Mouse (Mus musculus): ENCODE measurements around the gene Chchd1.

The Chchd1 gene

DNA sequence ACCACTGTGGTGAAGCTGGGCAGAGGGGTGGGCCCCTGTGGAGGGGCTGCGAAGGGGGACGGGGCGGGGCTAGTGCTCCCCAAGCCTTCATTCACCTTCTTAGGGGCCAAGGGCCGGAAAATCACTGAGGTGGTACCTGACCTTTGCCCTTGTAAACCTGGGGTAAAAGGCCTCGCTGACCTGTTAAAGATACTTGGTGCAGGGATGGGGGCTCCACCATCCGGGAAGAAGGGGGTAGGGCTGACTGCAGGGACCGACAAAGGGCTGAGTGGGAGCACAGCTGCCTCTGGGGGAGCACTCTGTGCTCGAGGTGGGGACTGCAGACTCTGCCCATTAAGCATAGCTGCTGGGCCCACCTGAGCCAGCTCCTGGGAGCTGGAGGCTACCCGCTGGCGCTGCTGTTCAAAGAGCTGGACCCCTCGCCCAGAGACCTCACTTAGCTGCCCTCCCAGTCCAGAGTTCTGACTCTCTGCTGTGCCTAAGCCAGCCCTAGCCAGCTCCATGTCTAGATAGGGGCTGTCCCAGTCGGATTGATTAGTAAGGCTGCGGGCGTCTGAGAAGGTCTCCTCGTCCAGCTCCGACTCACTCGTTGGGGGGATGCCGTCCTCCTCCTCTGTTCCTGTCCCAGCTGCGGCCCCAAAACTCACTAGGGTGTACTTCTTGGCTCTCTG, 41.0 kb upstream of the Chchd1 start:
- Histone ChIP-seq H3K27me3 (ENCODE audit: insufficient read depth, low read length) (peaks cover 44% of the 10 kb centered on the region), H3K36me3 (ENCODE audit: insufficient read depth, low read length) (no peaks in the 10 kb centered on the region), H3K9me3 (ENCODE audit: low read length) (no peaks in the 10 kb centered on the region), H3K4me3 (replicated peaks; ENCODE audit: low read length) (peak overlapping the region; percentile 89), H3K4me1 (replicated peaks; ENCODE audit: low read depth, low read length) (peaks cover 63% of the 10 kb centered on the region)
- TF ChIP-seq POU5F1 (IDR thresholded peaks at IDR 0.05; ENCODE audit: borderline replicate concordance, low read length) (no peak), NANOG (IDR thresholded peaks at IDR 0.05; ENCODE audit: borderline replicate concordance, low read length) (no peak), CTCF (conservative IDR thresholded peaks at IDR 0.05; ENCODE audit: low read length) (no peak)

DNA sequence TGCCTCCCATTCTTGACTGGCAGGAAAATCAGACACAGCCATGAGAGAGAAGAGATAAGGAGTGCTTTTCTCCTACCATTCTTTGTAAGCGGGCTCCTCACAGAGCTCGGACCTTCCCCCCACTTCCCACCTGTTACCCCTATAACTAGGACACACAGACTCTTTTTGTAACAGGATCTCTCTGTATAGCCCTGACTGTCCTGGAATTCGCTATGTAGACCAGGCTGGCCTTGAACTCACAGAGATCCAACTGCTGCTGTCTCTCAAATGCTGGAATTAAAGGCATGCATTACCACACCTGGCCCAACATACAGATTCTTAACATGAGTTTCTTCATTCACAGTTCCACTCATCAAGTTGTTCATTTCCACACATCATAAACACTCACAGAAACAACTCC, 40.1 kb upstream of the Chchd1 start:
- Histone ChIP-seq H3K27me3 (ENCODE audit: insufficient read depth, low read length) (peaks cover 49% of the 10 kb centered on the region), H3K36me3 (ENCODE audit: insufficient read depth, low read length) (no peaks in the 10 kb centered on the region), H3K4me3 (replicated peaks; ENCODE audit: low read length) (peak overlapping the region; percentile 89), H3K9me3 (ENCODE audit: low read length) (no peaks in the 10 kb centered on the region), H3K4me1 (replicated peaks; ENCODE audit: low read depth, low read length) (peaks cover 63% of the 10 kb centered on the region)
- no peak for TF ChIP-seq POU5F1 (IDR thresholded peaks at IDR 0.05; ENCODE audit: borderline replicate concordance, low read length)
- TF ChIP-seq NANOG (IDR thresholded peaks at IDR 0.05; ENCODE audit: borderline replicate concordance, low read length): no peak
- TF ChIP-seq CTCF (conservative IDR thresholded peaks at IDR 0.05; ENCODE audit: low read length): no peak

DNA sequence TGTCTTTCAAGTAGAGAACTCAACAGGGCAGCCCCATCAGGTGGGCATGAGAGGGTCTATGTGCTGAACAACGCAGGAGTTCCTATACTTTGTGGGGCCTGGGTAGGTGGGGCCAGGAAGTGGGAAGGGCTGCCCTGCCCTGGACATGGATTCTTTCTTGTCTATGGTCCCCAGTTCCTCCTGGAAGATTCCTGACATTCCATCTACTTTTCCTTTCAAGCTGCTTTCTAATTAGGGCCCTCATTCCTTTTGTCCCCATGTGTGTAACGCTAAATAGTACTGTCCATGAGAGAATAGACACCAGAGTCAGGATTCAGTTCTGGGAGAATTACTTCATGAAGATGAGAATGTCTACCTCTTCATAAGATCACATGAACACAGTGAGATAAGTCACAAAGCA, 39.2 kb upstream of the Chchd1 start:
- H3K36me3 ChIP-seq (ENCODE audit: insufficient read depth, low read length): no peaks in the 10 kb centered on the region
- no peaks in the 10 kb centered on the region for H3K9me3 ChIP-seq (ENCODE audit: low read length)
- TF ChIP-seq CTCF (conservative IDR thresholded peaks at IDR 0.05; ENCODE audit: low read length): no peak
- H3K4me1 ChIP-seq (replicated peaks; ENCODE audit: low read depth, low read length): peaks cover 56% of the 10 kb centered on the region
- peaks cover 52% of the 10 kb centered on the region for H3K27me3 ChIP-seq (ENCODE audit: insufficient read depth, low read length)
- H3K4me3 ChIP-seq (replicated peaks; ENCODE audit: low read length): no peak overlapping the region

DNA sequence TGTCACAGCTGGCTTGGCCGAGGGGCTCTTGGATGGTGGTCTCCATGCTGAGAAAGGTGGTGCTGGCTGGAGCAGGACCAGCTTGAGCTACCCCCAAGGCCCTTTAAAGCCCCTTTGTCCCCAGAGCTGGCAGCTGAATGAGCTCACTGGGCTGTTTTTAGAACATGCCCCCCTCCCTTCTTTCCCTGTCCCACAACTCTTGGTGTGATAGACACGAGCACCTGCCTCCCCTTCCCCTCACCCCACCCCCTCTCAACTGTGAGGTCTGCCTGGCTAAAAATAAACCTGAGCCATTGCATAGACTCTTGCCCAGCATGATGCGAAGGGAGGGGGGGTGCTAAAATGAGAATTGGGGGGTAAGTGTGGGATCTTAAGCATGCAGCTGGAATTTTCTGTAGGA, 38.4 kb upstream of the Chchd1 start:
- Histone ChIP-seq H3K4me1 (replicated peaks; ENCODE audit: low read depth, low read length) (peaks cover 53% of the 10 kb centered on the region), H3K4me3 (replicated peaks; ENCODE audit: low read length) (no peak overlapping the region), H3K9me3 (ENCODE audit: low read length) (no peaks in the 10 kb centered on the region), H3K36me3 (ENCODE audit: insufficient read depth, low read length) (no peaks in the 10 kb centered on the region), H3K27me3 (ENCODE audit: insufficient read depth, low read length) (peaks cover 55% of the 10 kb centered on the region)
- TF ChIP-seq NANOG (IDR thresholded peaks at IDR 0.05; ENCODE audit: borderline replicate concordance, low read length) (no peak), POU5F1 (IDR thresholded peaks at IDR 0.05; ENCODE audit: borderline replicate concordance, low read length) (no peak), CTCF (conservative IDR thresholded peaks at IDR 0.05; ENCODE audit: low read length) (no peak)

DNA sequence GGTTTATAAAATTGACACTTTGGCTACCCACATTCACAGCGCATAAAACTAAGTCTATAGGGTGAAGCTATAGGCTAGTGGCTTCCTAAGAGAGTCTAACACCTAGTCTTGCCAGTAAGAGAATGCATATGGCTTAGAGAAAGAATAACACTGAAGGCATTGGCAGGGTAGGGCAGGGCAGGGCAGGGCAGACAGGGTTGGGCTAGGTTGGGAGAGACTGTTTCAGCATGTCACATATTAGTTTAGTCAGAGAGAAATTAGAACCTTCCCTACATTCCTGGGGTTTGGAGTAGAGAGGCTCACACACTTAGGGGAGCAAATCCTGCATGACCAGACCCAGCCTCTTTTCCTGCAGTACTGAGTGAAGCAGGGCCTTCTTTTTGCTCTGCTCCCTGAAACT, 35.3 kb upstream of the Chchd1 start:
- H3K9me3 ChIP-seq (ENCODE audit: low read length): no peaks in the 10 kb centered on the region
- peaks cover 48% of the 10 kb centered on the region for H3K27me3 ChIP-seq (ENCODE audit: insufficient read depth, low read length)
- H3K36me3 ChIP-seq (ENCODE audit: insufficient read depth, low read length): peaks cover 3% of the 10 kb centered on the region; the same call in 1 of the 2 replicates
- TF ChIP-seq CTCF (conservative IDR thresholded peaks at IDR 0.05; ENCODE audit: low read length) (no peak), POU5F1 (IDR thresholded peaks at IDR 0.05; ENCODE audit: borderline replicate concordance, low read length) (no peak), NANOG (IDR thresholded peaks at IDR 0.05; ENCODE audit: borderline replicate concordance, low read length) (no peak)
- peaks cover 36% of the 10 kb centered on the region for H3K4me1 ChIP-seq (replicated peaks; ENCODE audit: low read depth, low read length)
- no peak overlapping the region for H3K4me3 ChIP-seq (replicated peaks; ENCODE audit: low read length)

DNA sequence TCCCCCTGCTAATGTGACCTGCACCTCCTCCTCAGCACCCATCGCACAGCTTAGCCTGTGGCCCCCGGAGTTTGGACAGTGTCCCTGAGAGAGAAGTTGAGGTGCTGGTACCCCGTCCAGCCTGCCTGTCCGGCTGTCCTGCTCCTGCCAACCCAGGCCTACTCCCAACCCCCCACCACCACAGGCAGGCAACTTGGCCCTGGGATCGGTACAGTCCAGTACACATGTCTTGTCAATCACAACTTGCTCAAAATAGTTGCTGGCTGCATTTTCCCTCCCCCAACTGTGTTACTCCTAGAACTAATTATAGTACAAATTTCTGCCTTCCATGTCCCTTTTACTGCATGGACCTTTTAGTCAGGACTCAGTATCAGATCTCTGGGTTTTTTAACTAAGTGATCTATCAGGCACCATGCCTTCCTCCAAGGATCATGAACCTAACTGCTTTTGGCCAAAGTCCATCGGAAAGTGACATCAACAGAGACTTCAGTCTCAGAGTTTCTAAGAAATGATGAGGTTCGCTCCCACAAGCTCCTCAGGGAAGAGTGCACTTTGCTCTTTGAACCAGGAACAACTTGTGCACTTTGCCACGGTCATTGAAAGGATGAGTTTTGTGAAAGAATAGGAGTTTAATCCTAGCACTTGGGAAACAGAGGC, 34.5 kb upstream of the Chchd1 start, which contains the start of gene Synpo2l:
Gene Synpo2l, minus strand, starts transcription at position 201 of the 657 bp plus-strand sequence.
- Histone ChIP-seq H3K4me1 (replicated peaks; ENCODE audit: low read depth, low read length) (peaks cover 30% of the 10 kb centered on the region), H3K4me3 (replicated peaks; ENCODE audit: low read length) (no peak within 1 kb of the TSS), H3K9me3 (ENCODE audit: low read length) (no peaks in the 10 kb centered on the region), H3K27me3 (ENCODE audit: insufficient read depth, low read length) (peaks cover 40% of the 10 kb centered on the region), H3K36me3 (ENCODE audit: insufficient read depth, low read length) (peaks cover 3% of the 10 kb centered on the region; the same call in 1 of the 2 replicates)
- TF ChIP-seq NANOG (IDR thresholded peaks at IDR 0.05; ENCODE audit: borderline replicate concordance, low read length) (no peak), POU5F1 (IDR thresholded peaks at IDR 0.05; ENCODE audit: borderline replicate concordance, low read length) (no peak), CTCF (conservative IDR thresholded peaks at IDR 0.05; ENCODE audit: low read length) (no peak)

DNA sequence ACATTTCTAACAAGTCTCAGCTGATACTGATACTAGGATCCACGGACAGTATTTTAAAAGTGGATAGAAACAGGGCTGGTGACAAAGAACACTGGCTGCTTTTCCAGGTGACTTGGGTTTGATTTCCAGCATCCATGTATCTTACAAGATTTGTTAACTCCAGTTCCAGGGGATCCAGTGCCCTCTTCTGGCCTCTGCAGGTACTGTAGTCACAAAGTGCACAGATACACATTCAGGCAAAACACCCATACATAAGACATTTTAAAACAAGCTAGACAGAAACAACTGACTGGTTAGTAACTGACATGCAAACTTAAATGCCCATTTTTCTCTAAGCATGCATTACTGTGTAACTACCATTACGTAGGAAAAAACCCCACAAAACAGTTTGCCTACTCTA, 29.8 kb upstream of the Chchd1 start:
- H3K4me1 ChIP-seq (replicated peaks; ENCODE audit: low read depth, low read length): peaks cover 18% of the 10 kb centered on the region
- H3K36me3 ChIP-seq (ENCODE audit: insufficient read depth, low read length): peaks cover 29% of the 10 kb centered on the region
- H3K4me3 ChIP-seq (replicated peaks; ENCODE audit: low read length): peak overlapping the region; percentile 95
- peaks cover 10% of the 10 kb centered on the region for H3K27me3 ChIP-seq (ENCODE audit: insufficient read depth, low read length)
- peaks cover 17% of the 10 kb centered on the region for H3K9me3 ChIP-seq (ENCODE audit: low read length)
- peak; percentile 79 for TF ChIP-seq CTCF (conservative IDR thresholded peaks at IDR 0.05; ENCODE audit: low read length)
- no peak for TF ChIP-seq POU5F1 (IDR thresholded peaks at IDR 0.05; ENCODE audit: borderline replicate concordance, low read length)

DNA sequence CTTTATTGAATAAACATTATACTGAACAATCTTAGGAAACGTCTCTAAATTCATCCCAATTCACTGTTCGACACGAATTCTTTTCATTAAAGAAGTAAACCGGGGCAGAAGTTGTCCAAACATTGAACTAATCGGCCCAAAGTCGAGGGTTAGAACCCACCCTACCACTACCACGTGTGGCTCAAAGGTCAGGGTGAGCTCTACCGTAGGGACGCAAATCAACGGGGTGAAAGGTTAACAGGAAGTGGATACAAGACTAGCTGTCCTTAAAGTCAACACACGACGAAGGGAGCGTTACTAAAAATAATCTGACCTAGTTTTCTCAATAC, 29.1 kb upstream of the Chchd1 start:
- TF ChIP-seq CTCF (conservative IDR thresholded peaks at IDR 0.05; ENCODE audit: low read length) (no peak), NANOG (IDR thresholded peaks at IDR 0.05; ENCODE audit: borderline replicate concordance, low read length) (no peak), POU5F1 (IDR thresholded peaks at IDR 0.05; ENCODE audit: borderline replicate concordance, low read length) (no peak)
- Histone ChIP-seq H3K9me3 (ENCODE audit: low read length) (peaks cover 17% of the 10 kb centered on the region), H3K36me3 (ENCODE audit: insufficient read depth, low read length) (peaks cover 37% of the 10 kb centered on the region), H3K4me1 (replicated peaks; ENCODE audit: low read depth, low read length) (peaks cover 18% of the 10 kb centered on the region), H3K4me3 (replicated peaks; ENCODE audit: low read length) (peak overlapping the region; percentile 95), H3K27me3 (ENCODE audit: insufficient read depth, low read length) (peaks cover 6% of the 10 kb centered on the region)
